Mouse (Mus musculus) liver (tissue): ENCODE results near the gene Gpr156.

Source experiments
- DNase-seq: peaks from one replicate; pipeline ENCODE4 v3.0.0-alpha.2; 2020; ENCODE audit warnings: mixed read lengths

The Gpr156 gene

GRCm38 (mm10) chr16:37920842-37921409 lies 4.6 kb downstream of the Gpr156 start:
- no peak for DNase-seq

- DNase-seq, result no peak
Measured at GRCm38 (mm10) chr16:37926087-37926486, 9.8 kb downstream of the Gpr156 start.

GRCm38 (mm10) chr16:37927117-37927516 lies 10.8 kb downstream of the Gpr156 start:
- no peak for DNase-seq

GRCm38 (mm10) chr16:37929006-37929405 lies 12.7 kb downstream of the Gpr156 start:
- DNase-seq, result no peak

GRCm38 (mm10) chr16:37929626-37930025 lies 13.3 kb downstream of the Gpr156 start:
- no peak for DNase-seq

- DNase-seq, result no peak
Measured at GRCm38 (mm10) chr16:37934932-37935331, 18.6 kb downstream of the Gpr156 start.

- no peak for DNase-seq
Measured at GRCm38 (mm10) chr16:37937276-37937675, 21.0 kb downstream of the Gpr156 start.

GRCm38 (mm10) chr16:37938125-37939081 lies 22.1 kb downstream of the Gpr156 start:
- no peak for DNase-seq

GRCm38 (mm10) chr16:37939082-37939863 lies 23.0 kb downstream of the Gpr156 start:
- DNase-seq, result no peak

- DNase-seq, result no peak
Measured at GRCm38 (mm10) chr16:37940291-37940690, 24.0 kb downstream of the Gpr156 start.

GRCm38 (mm10) chr16:37943701-37944100 lies 27.4 kb downstream of the Gpr156 start:
- no peak for DNase-seq

GRCm38 (mm10) chr16:37945031-37945796 lies 28.9 kb downstream of the Gpr156 start:
- no peak for DNase-seq

GRCm38 (mm10) chr16:37947160-37947559 lies 30.9 kb downstream of the Gpr156 start:
- peak; percentile 58 for DNase-seq

- no peak for DNase-seq
Measured at GRCm38 (mm10) chr16:37948365-37948764, 32.1 kb downstream of the Gpr156 start.

- DNase-seq, result no peak
Measured at GRCm38 (mm10) chr16:37951171-37951570, 34.9 kb downstream of the Gpr156 start.

- no peak for DNase-seq
Measured at GRCm38 (mm10) chr16:37953186-37953585, 36.9 kb downstream of the Gpr156 start.

- no peak for DNase-seq
Measured at GRCm38 (mm10) chr16:37953991-37954942, 38.0 kb downstream of the Gpr156 start.

GRCm38 (mm10) chr16:37955336-37955917 lies 39.1 kb downstream of the Gpr156 start:
- DNase-seq, result no peak

GRCm38 (mm10) chr16:37956076-37956676 lies 39.9 kb downstream of the Gpr156 start:
- DNase-seq, result no peak

GRCm38 (mm10) chr16:37956751-37957150 lies 40.5 kb downstream of the Gpr156 start:
- no peak for DNase-seq
